Mouse (Mus musculus) stomach, embryonic 16.5 days (tissue): Measurements from ENCODE around the gene Olfr1014. TPM values are rescaled to one million over a fixed set of nuclear protein-coding genes. Genes with fewer than 3 reads are reported as not detected.

ENCODE experiments used
- ATAC-seq: fragments of 200-750 bp; cut with Nextera tagmentation; 2 replicates; pipeline ENCODE4 v1.8.0; 2017; ENCODE audit warnings: moderate number of reproducible peaks, moderate TSS enrichment; ENCODE audit not compliant: insufficient read depth, low FRiP score
- H3K27ac ChIP-seq: fragments of 300-500 bp; sonication (generic); 2 replicates; pipeline ENCODE4 v1.5.1; 2014; ENCODE audit warnings: low read length
- H3K27me3 ChIP-seq: fragments of 300-500 bp; sonication (generic); 2 replicates; pipeline ENCODE4 v1.6.1; 2014; ENCODE audit warnings: low read length, control low read depth, mixed read lengths; ENCODE audit not compliant: control insufficient read depth, insufficient read depth
- H3K36me3 ChIP-seq: fragments of 300-500 bp; sonication (generic); 2 replicates; pipeline ENCODE4 v1.6.1; 2014; ENCODE audit warnings: low read length; ENCODE audit not compliant: control insufficient read depth, insufficient read depth
- H3K4me1 ChIP-seq: fragments of 300-500 bp; sonication (generic); 2 replicates; pipeline ENCODE4 v1.6.1; 2014; ENCODE audit warnings: low read length, control low read depth, mixed read lengths; ENCODE audit not compliant: control insufficient read depth, insufficient read depth
- H3K4me2 ChIP-seq: fragments of 300-500 bp; sonication (generic); 2 replicates; pipeline ENCODE4 v1.6.1; 2014; ENCODE audit warnings: low read depth, low read length, mixed read lengths
- H3K4me3 ChIP-seq: fragments of 300-500 bp; sonication (generic); replicated peaks from 2 replicates; pipeline ENCODE4 v1.5.1; 2014; ENCODE audit warnings: mild to moderate bottlenecking, low read length
- H3K9ac ChIP-seq: fragments of 300-500 bp; sonication (generic); 2 replicates; pipeline ENCODE4 v1.6.1; 2014; ENCODE audit warnings: low read length
- H3K9me3 ChIP-seq: fragments of 300-500 bp; sonication (generic); replicated peaks from 2 replicates; pipeline ENCODE4 v1.6.1; 2016; ENCODE audit warnings: low read length, control low read depth; ENCODE audit not compliant: control insufficient read depth
- polyA plus RNA-seq: library from polyadenylated mRNA; unstranded; fragments of >200 nt; fragmentation: Nextera tagmentation; extraction: Ambion mirVana; gene quantifications from 2 replicates; pipeline ENCODE4 v1.2.1, GENCODE M21; 2015

Gene Olfr1014
- polyA plus RNA-seq, 1 experiment from 2014 or later: not detected

- Histone ChIP-seq H3K4me1 (no peaks in the 10 kb centered on the region), H3K4me3 (no peak within 1 kb of the TSS), H3K27me3 (no peaks in the 10 kb centered on the region), H3K4me2 (no peak within 1 kb of the TSS), H3K36me3 (no peaks in the 10 kb centered on the region), H3K9me3 (no peaks in the 10 kb centered on the region), H3K27ac (no peak within 1 kb of the TSS), H3K9ac (no peak within 1 kb of the TSS)
- ATAC-seq: no peak
Observed at GRCm38 (mm10) chr2:85818179-85818578, 45.7 kb downstream of the Olfr1014 start, which contains the start of gene Olfr1018. Gene Olfr1018, plus strand, starts transcription at chr2:85818479.

Other genes with a start within 250 kb of the Olfr1014 start
- gene Olfr996, start 193.5 kb upstream of the Olfr1014 start, polyA plus RNA-seq: not detected in 2 replicates
- not detected in 2 replicates for gene Olfr998, start 183.8 kb upstream of the Olfr1014 start, polyA plus RNA-seq
- gene Olfr1000, start 160.8 kb upstream of the Olfr1014 start, polyA plus RNA-seq: not detected in 2 replicates
- not detected in 2 replicates for gene Olfr1002, start 122.0 kb upstream of the Olfr1014 start, polyA plus RNA-seq
- gene Olfr154, start 108.3 kb upstream of the Olfr1014 start, polyA plus RNA-seq: not detected in 2 replicates
- not detected in 2 replicates for gene Olfr1006, start 93.9 kb upstream of the Olfr1014 start, polyA plus RNA-seq
- gene Olfr1008, start 83.3 kb upstream of the Olfr1014 start, polyA plus RNA-seq: not detected in 2 replicates
- gene Olfr1009, start 57.3 kb upstream of the Olfr1014 start, polyA plus RNA-seq: not detected in 2 replicates
- gene Olfr1012, start 9.9 kb upstream of the Olfr1014 start, polyA plus RNA-seq: not detected in 2 replicates
- not detected in 2 replicates for gene Olfr1013, start 5.6 kb upstream of the Olfr1014 start, polyA plus RNA-seq
- gene Olfr1015, start 9.3 kb downstream of the Olfr1014 start, polyA plus RNA-seq: not detected in 2 replicates
- not detected in 2 replicates for gene Olfr1016, start 29.8 kb downstream of the Olfr1014 start, polyA plus RNA-seq
- not detected in 2 replicates for gene Olfr1018, start 45.8 kb downstream of the Olfr1014 start, polyA plus RNA-seq
- not detected in 2 replicates for gene Olfr1019, start 72.8 kb downstream of the Olfr1014 start, polyA plus RNA-seq
- not detected in 2 replicates for gene Olfr1020, start 74.3 kb downstream of the Olfr1014 start, polyA plus RNA-seq
- gene Olfr1022, start 95.9 kb downstream of the Olfr1014 start, polyA plus RNA-seq: not detected in 2 replicates
- not detected in 2 replicates for gene Olfr1023, start 112.9 kb downstream of the Olfr1014 start, polyA plus RNA-seq
- not detected in 2 replicates for gene Olfr1024, start 132.3 kb downstream of the Olfr1014 start, polyA plus RNA-seq
- gene Olfr1025-ps1, start 142.5 kb downstream of the Olfr1014 start, polyA plus RNA-seq: not detected in 2 replicates
- gene Olfr1026, start 148.8 kb downstream of the Olfr1014 start, polyA plus RNA-seq: not detected in 2 replicates
- gene Olfr1028, start 177.7 kb downstream of the Olfr1014 start, polyA plus RNA-seq: not detected in 2 replicates
- gene Olfr1029, start 201.2 kb downstream of the Olfr1014 start, polyA plus RNA-seq: not detected in 2 replicates
- not detected in 2 replicates for gene Olfr1030, start 206.6 kb downstream of the Olfr1014 start, polyA plus RNA-seq
- not detected in 2 replicates for gene Olfr1031, start 217.6 kb downstream of the Olfr1014 start, polyA plus RNA-seq
- gene Olfr1032, start 232.8 kb downstream of the Olfr1014 start, polyA plus RNA-seq: not detected in 2 replicates
- 4.9 and 5.4 TPM in 2 replicates for gene Olfr1033, start 247.9 kb downstream of the Olfr1014 start, polyA plus RNA-seq